Mouse (Mus musculus) yolk sac, embryonic 10.5 days (tissue): ENCODE results near the gene Vmn1r191.
"Not testable (repeated sequence)": the region's sequence is repeated elsewhere in the genome, so short reads cannot be mapped to it uniquely, and the experiment has no call there.

Source experiments
- DNase-seq: peaks from one replicate; pipeline ENCODE4 v3.0.0-alpha.2; 2017; ENCODE audit warnings: low spot score

The Vmn1r191 gene

DNA sequence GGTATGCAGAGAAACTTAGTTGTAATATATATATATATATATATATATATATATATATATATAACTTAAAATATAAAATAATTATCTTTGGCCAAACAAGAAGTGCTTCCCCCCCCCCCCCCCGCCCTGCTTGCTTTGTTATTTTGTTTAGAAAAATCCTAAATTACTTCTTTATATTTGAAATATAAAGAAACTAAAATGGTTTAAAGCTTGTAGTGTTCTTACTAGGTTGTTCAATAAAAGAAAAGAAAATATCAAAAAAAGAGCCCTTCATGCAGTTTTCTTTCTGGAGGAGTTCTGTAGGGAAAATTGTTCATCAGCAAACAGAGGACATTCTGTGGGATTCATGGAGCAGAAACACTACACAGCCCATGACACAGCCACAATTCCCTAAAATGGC lies at the start of gene Vmn1r191:
Gene Vmn1r191, minus strand, starts transcription at position 101 of the 400 bp plus-strand sequence.
- DNase-seq = no peak

DNA sequence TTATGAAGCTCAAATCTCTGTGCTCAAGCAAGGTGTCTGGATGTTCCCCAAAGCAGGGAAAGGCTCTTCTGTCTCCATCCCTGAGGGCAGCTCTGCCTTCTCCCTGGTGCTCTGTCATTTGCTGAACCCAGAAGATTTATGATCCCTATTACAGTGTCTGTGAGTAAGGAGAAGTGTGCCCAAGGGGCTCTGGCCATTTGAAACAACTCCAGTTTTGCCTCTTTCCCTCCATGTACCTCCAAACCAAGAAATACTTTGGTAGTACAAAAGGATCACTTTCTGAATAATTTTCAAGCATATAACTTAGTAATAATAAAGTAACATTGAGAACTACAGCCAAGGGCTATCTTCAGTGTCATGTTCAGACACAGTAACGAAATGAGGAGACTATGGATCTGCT lies 39.3 kb upstream of the Vmn1r191 start, which contains the start of gene Vmn1r193:
Gene Vmn1r193, minus strand, starts transcription at position 101 of the 400 bp plus-strand sequence.
- DNase-seq = not testable (repeated sequence)

DNA sequence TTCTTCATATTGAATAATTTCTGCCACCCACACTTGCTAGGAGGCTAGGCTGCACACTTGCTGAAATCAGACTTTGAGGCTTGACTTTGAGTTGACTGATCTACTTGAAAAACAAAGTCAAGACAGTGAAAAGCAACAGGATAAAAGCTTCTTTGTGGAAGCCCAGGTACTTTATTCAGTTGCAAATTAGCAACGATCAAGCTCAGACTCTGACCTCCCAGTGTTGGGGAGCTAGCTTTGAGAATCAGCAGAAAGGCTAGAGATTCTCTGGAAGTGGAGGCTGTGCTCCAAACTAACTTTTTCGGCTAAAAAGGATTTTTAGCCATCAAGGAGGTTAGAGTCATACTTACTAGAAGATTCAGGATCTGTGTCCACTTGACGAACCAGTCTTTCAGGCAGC lies 9.0 kb upstream of the Vmn1r191 start:
- not testable (repeated sequence) for DNase-seq

DNA sequence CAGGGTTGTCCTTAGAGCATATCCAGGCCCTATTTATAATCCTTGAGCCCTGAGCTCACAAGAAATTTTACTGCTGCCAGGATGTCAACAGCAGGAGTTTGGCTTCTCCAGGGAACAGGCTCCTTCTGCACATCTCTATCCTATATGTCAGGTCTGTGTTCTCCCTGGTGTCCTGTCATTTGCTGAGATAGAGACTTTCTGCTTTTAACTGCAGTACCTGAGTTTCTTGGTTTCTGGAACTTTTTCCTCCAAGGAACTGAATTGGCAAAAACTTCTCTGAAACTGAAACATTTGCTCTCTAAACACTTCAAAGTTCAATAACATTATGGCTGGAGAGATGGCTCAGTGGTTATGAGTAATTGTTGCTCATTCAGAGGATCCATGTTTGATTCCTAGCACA lies 7.3 kb upstream of the Vmn1r191 start, which contains the start of gene Vmn1r192:
Gene Vmn1r192, minus strand, starts transcription at position 101 of the 400 bp plus-strand sequence.
- no peak for DNase-seq

DNA sequence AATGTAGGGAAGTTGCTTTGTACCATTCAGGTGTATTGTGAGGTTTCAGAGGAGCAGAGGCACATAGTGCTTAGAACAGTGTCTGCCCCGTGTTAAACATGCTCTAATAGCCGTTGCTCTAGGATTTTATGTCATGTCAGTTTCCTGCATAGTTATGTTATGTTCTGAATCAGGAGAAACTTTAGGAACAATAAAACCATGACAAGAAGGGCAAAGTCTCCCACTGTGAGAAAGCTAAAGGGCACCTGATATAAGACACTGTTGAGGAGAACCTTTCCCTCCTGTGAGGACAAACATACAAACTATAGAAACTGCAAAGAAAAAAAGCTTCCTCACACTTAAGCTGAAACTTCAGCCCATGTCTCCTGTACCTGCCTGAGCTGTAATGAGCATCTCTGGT lies 6.6 kb upstream of the Vmn1r191 start:
- no peak for DNase-seq

DNA sequence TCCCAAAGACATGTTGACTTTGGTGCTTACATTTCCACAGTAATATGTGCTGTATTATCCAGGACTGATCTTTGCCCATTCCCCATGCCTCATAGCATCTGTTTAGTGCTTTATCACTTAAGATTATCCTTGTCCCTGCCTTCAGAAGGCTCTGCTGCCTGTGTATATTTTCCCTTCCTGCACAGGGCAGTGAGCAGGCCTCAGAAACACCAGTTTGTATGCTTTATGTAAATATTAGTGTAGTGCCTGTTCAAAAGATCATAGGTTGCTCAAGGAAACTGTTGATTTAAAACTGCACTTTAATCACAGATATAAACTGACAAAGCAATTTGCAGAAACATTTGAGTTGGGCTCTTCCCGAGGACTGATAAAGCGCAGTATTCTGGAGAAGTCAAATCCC lies 5.5 kb upstream of the Vmn1r191 start:
- peak; percentile 12 for DNase-seq

DNA sequence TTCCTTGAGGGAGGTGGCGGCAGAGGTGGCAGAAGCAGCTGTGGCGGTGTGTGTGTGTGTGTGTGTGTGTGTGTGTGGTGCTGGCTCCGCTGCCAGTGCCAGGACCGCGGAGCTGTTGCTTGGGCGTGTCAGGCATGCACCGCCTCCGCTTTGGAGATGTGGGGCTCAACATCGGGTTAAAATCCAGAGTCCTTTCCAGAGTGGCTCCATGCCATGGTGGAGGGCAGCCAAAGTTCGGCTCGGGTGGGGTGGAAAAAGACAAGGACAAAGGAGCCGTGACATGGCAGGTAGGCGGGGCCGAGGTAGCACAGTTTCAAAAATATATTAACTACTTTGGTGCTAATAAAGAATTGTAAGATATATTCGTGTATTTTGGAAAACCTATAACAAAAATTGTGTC lies 15.4 kb downstream of the Vmn1r191 start:
- DNase-seq = no peak

DNA sequence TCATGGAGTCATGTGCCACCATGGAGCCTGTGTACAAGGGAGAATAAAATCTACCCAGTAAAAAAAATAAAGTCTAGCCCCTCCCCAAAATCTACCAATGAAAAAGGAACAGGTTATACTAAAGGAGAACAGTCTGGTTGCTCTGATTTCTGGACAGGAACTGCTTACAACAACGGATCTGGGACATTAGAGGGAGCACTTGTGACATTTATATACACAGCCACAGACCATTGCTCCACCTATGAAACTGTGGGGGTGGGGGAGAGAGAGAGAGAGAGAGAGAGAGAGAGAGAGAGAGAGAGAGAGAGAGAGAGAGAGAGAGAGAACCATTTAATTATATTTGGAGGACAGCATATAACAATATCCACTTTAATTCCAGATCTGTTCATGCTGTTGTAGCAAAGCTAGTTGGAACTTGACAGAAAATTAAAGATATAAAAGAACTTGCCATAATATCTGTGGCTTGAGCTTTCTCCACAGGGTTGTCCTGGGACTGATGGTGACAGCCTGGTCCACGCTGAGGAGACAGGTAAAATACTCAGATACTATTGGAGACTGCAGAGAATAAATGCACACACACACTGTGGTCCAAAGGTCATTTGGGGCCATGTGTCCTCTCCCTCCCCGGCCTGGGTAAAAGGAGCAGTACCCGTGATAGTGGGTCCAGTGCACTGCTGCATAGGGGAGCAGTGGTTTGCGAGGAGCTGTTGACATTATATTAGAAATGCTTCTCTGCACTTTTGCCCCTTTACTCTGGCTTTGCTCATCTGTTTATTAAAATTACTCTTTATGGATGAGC lies 47.1 kb downstream of the Vmn1r191 start:
- not testable (repeated sequence) for DNase-seq
